Mouse (Mus musculus): Measurements from ENCODE around the gene Cd200r3.

The Cd200r3 gene

GRCm38 (mm10) chr16:44993319-44994019, 50.0 kb downstream of the Cd200r3 start:
- no peak for DNase-seq

- DNase-seq, result no peak
These were observed 50.9 kb downstream of the Cd200r3 start for GRCm38 (mm10) chr16:44994206-44994953.

- DNase-seq, result no peak
These were observed 51.6 kb downstream of the Cd200r3 start for GRCm38 (mm10) chr16:44995111-44995510.

GRCm38 (mm10) chr16:44996701-44997100, 53.2 kb downstream of the Cd200r3 start:
- DNase-seq, result no peak

GRCm38 (mm10) chr16:44999537-44999936, 56.1 kb downstream of the Cd200r3 start:
- DNase-seq, result no peak

GRCm38 (mm10) chr16:45004443-45004842, 61.0 kb downstream of the Cd200r3 start:
- DNase-seq, result no peak

GRCm38 (mm10) chr16:45005280-45005679, 61.8 kb downstream of the Cd200r3 start:
- no peak for DNase-seq

GRCm38 (mm10) chr16:45006971-45007370, 63.5 kb downstream of the Cd200r3 start:
- no peak for DNase-seq

- DNase-seq, result no peak
These were observed 64.3 kb downstream of the Cd200r3 start for GRCm38 (mm10) chr16:45007807-45008206.

GRCm38 (mm10) chr16:45009634-45010033, 66.2 kb downstream of the Cd200r3 start:
- no peak for DNase-seq

- DNase-seq, result no peak
These were observed 72.1 kb downstream of the Cd200r3 start for GRCm38 (mm10) chr16:45015591-45015990.

- no peak for DNase-seq
These were observed 73.0 kb downstream of the Cd200r3 start for GRCm38 (mm10) chr16:45016488-45016887.

- no peak for DNase-seq
These were observed 75.4 kb downstream of the Cd200r3 start for GRCm38 (mm10) chr16:45018868-45019267.

- DNase-seq, result no peak
These were observed 76.6 kb downstream of the Cd200r3 start for GRCm38 (mm10) chr16:45020055-45020454.

- DNase-seq, result no peak
These were observed 77.3 kb downstream of the Cd200r3 start for GRCm38 (mm10) chr16:45020669-45021309.

GRCm38 (mm10) chr16:45021443-45021842, 78.0 kb downstream of the Cd200r3 start:
- DNase-seq, result no peak

GRCm38 (mm10) chr16:45023904-45024303, 80.4 kb downstream of the Cd200r3 start:
- DNase-seq, result peak; percentile 66

- no peak for DNase-seq
These were observed 81.8 kb downstream of the Cd200r3 start for GRCm38 (mm10) chr16:45025321-45025720.

GRCm38 (mm10) chr16:45029080-45029479, 85.6 kb downstream of the Cd200r3 start:
- DNase-seq, result no peak

GRCm38 (mm10) chr16:45029493-45029892, 86.0 kb downstream of the Cd200r3 start:
- no peak for DNase-seq

- DNase-seq, result no peak
These were observed 86.6 kb downstream of the Cd200r3 start for GRCm38 (mm10) chr16:45030127-45030526.

- DNase-seq, result no peak
These were observed 87.3 kb downstream of the Cd200r3 start for GRCm38 (mm10) chr16:45030796-45031195.
